Mouse (Mus musculus): ENCODE results near the gene Nps. TPM values are rescaled to one million over a fixed set of nuclear protein-coding genes. Genes with fewer than 3 reads are reported as not detected.

Gene Nps
- not detected for polyA plus RNA-seq (2017; shearing (Covaris generic))

GRCm38 (mm10) chr7:135258053-135258753 is at the start of gene Nps:
Nps (plus strand) TSS chr7:135258703.

Other genes with a start within 250 kb of the Nps start
- gene Foxi2, start 151.6 kb downstream of the Nps start, polyA plus RNA-seq (2017; shearing (Covaris generic)), result not detected